Mouse (Mus musculus) heart, embryonic 11.5 days (tissue): ENCODE results near the gene Lrrfip2. TPM values are rescaled to one million over a fixed set of nuclear protein-coding genes. Genes with fewer than 3 reads are reported as not detected.

Source experiments
- ATAC-seq: fragments of 200-750 bp; cut with Nextera tagmentation; replicated peaks from 2 replicates; pipeline ENCODE4 v1.8.0; 2017; ENCODE audit warnings: moderate library complexity; ENCODE audit not compliant: insufficient number of reproducible peaks, low FRiP score, low TSS enrichment
- H3K27ac ChIP-seq: fragments of 300-500 bp; sonication (generic); 2 replicates; pipeline ENCODE4 v1.5.1; 2014; ENCODE audit warnings: mild to moderate bottlenecking, low read depth, low read length
- H3K27me3 ChIP-seq: fragments of 300-500 bp; sonication (generic); 2 replicates; pipeline ENCODE4 v1.6.1; 2014; ENCODE audit warnings: mild to moderate bottlenecking, low read length, mixed read lengths; ENCODE audit not compliant: control insufficient read depth, insufficient read depth
- H3K36me3 ChIP-seq: fragments of 300-500 bp; sonication (generic); 2 replicates; pipeline ENCODE4 v1.6.1; 2014; ENCODE audit warnings: mild to moderate bottlenecking, low read length, moderate library complexity, mixed read lengths; ENCODE audit not compliant: control insufficient read depth, insufficient read depth
- H3K4me1 ChIP-seq: fragments of 300-500 bp; sonication (generic); 2 replicates; pipeline ENCODE4 v1.6.1; 2014; ENCODE audit warnings: low read length; ENCODE audit not compliant: control insufficient read depth, insufficient read depth
- H3K4me2 ChIP-seq: fragments of 300-500 bp; sonication (generic); 2 replicates; pipeline ENCODE4 v1.6.1; 2014; ENCODE audit warnings: mild to moderate bottlenecking, moderate library complexity
- H3K4me3 ChIP-seq: fragments of 300-500 bp; sonication (generic); 2 replicates; pipeline ENCODE4 v1.5.1; 2014; ENCODE audit warnings: low read depth, low read length
- H3K9ac ChIP-seq: fragments of 300-500 bp; sonication (generic); 2 replicates; pipeline ENCODE4 v1.6.1; 2014; ENCODE audit warnings: mild to moderate bottlenecking, low read depth, low read length, moderate library complexity
- H3K9me3 ChIP-seq: fragments of 300-500 bp; sonication (generic); replicated peaks from 2 replicates; pipeline ENCODE4 v1.6.1; 2016; ENCODE audit warnings: low read length; ENCODE audit not compliant: control insufficient read depth
- WGBS: fragments of 180-500 bp; shearing (Covaris S2); extraction: QIAGEN DNeasy Blood & Tissue Kit; methylation state at CpG from one replicate; pipeline ENCODE4 v1.1.7; 2014; ENCODE audit not compliant: insufficient replicate concordance; 5-methylcytosine and 5-hydroxymethylcytosine counted together
- polyA plus RNA-seq: library from polyadenylated mRNA; unstranded; fragments of >200 nt; fragmentation: Nextera tagmentation; extraction: Ambion mirVana; gene quantifications from 2 replicates; pipeline ENCODE4 v1.2.1, GENCODE M21; 2014

Gene Lrrfip2
- polyA plus RNA-seq, 1 experiment from 2014 or later, result 51.9 TPM

- Histone ChIP-seq H3K36me3 (peaks cover 18% of the 10 kb centered on the region), H3K27me3 (no peaks in the 10 kb centered on the region), H3K9ac (no peak overlapping the region), H3K4me1 (no peaks in the 10 kb centered on the region), H3K27ac (no peak overlapping the region), H3K4me3 (no peak overlapping the region), H3K9me3 (no peaks in the 10 kb centered on the region), H3K4me2 (no peak overlapping the region)
- ATAC-seq, result no peak
- 48% methylated on average over 1 of the region's 1 CpGs for WGBS
These were observed 143.1 kb downstream of the Lrrfip2 start for GRCm38 (mm10) chr9:111260360-111260985.

- H3K9me3 ChIP-seq, result no peaks in the 10 kb centered on the region
- H3K27me3 ChIP-seq, result no peaks in the 10 kb centered on the region
- no peak overlapping the region for H3K4me2 ChIP-seq
- no peaks in the 10 kb centered on the region for H3K4me1 ChIP-seq
- 96% methylated on average over 4 of the region's 4 CpGs for WGBS
- H3K4me3 ChIP-seq, result no peak overlapping the region
- H3K9ac ChIP-seq, result no peak overlapping the region
- no peak for ATAC-seq
- peaks cover 16% of the 10 kb centered on the region for H3K36me3 ChIP-seq
- no peak overlapping the region for H3K27ac ChIP-seq
These were observed 144.0 kb downstream of the Lrrfip2 start for GRCm38 (mm10) chr9:111261356-111261755.

- Histone ChIP-seq H3K36me3 (peaks cover 4% of the 10 kb centered on the region; the same call in 1 of the 2 replicates), H3K9ac (no peak overlapping the region), H3K4me2 (no peak overlapping the region), H3K4me1 (peaks cover 6% of the 10 kb centered on the region), H3K4me3 (no peak overlapping the region), H3K9me3 (no peaks in the 10 kb centered on the region), H3K27ac (no peak overlapping the region), H3K27me3 (no peaks in the 10 kb centered on the region)
- no peak for ATAC-seq
- 99% methylated on average over 2 of the region's 2 CpGs for WGBS
These were observed 150.6 kb downstream of the Lrrfip2 start for GRCm38 (mm10) chr9:111267998-111268397.

GRCm38 (mm10) chr9:111270606-111271005 is 153.2 kb downstream of the Lrrfip2 start:
- H3K9me3 ChIP-seq, result no peaks in the 10 kb centered on the region
- H3K4me3 ChIP-seq, result peak overlapping the region; percentile 75
- WGBS, result 14% methylated on average over 5 of the region's 5 CpGs
- H3K9ac ChIP-seq, result peak overlapping the region; percentile 83
- H3K27ac ChIP-seq, result peak overlapping the region; percentile 89
- peaks cover 24% of the 10 kb centered on the region for H3K4me1 ChIP-seq
- no peaks in the 10 kb centered on the region; the same call in 1 of the 2 replicates for H3K36me3 ChIP-seq
- H3K27me3 ChIP-seq, result no peaks in the 10 kb centered on the region
- no peak for ATAC-seq
- peak overlapping the region; percentile 72 for H3K4me2 ChIP-seq

- H3K27ac ChIP-seq, result peak overlapping the region; percentile 89
- H3K4me3 ChIP-seq, result peak overlapping the region; percentile 75
- 2% methylated on average over 32 of the region's 32 CpGs for WGBS
- no peaks in the 10 kb centered on the region for H3K9me3 ChIP-seq
- H3K4me2 ChIP-seq, result peak overlapping the region; percentile 72
- peak overlapping the region; percentile 83 for H3K9ac ChIP-seq
- peaks cover 25% of the 10 kb centered on the region for H3K4me1 ChIP-seq
- H3K27me3 ChIP-seq, result no peaks in the 10 kb centered on the region
- peak; percentile 19; the same call in 1 of the 2 replicates for ATAC-seq
- no peaks in the 10 kb centered on the region; the same call in 1 of the 2 replicates for H3K36me3 ChIP-seq
These were observed 153.7 kb downstream of the Lrrfip2 start for GRCm38 (mm10) chr9:111271056-111271433.

- peak; percentile 99 for ATAC-seq
These were observed 154.2 kb downstream of the Lrrfip2 start, which contains the start of the genes Mlh1 and Epm2aip1 for GRCm38 (mm10) chr9:111271434-111272160. TSS of gene Mlh1 (minus strand) at chr9:111271791. TSS of gene Epm2aip1 (plus strand) at chr9:111271929.

GRCm38 (mm10) chr9:111272356-111272755 is 155.0 kb downstream of the Lrrfip2 start:
- Histone ChIP-seq H3K9me3 (no peaks in the 10 kb centered on the region), H3K4me3 (peak overlapping the region; percentile 75), H3K36me3 (no peaks in the 10 kb centered on the region; the same call in 1 of the 2 replicates), H3K4me1 (peaks cover 30% of the 10 kb centered on the region), H3K4me2 (peak overlapping the region; percentile 83), H3K27me3 (no peaks in the 10 kb centered on the region), H3K27ac (peak overlapping the region; percentile 96), H3K9ac (peak overlapping the region; percentile 92)
- 11% methylated on average over 19 of the region's 19 CpGs for whole genome bisulfite sequencing
- no peak for ATAC-seq

More at GRCm38 (mm10) chr9:111271434-111272160, 154.2 kb downstream of the Lrrfip2 start, which contains the start of the genes Mlh1 and Epm2aip1:
- Histone ChIP-seq H3K27me3 (no peaks in the 10 kb centered on the region), H3K4me2 (peak within 1 kb of the TSS; percentile 83), H3K9me3 (no peaks in the 10 kb centered on the region), H3K36me3 (no peaks in the 10 kb centered on the region; the same call in 1 of the 2 replicates), H3K9ac (peak within 1 kb of the TSS; percentile 92), H3K4me3 (peak within 1 kb of the TSS; percentile 75), H3K4me1 (peaks cover 28% of the 10 kb centered on the region), H3K27ac (peak within 1 kb of the TSS; percentile 96)
- under 1% methylated on average over 64 of the region's 64 CpGs for WGBS

GRCm38 (mm10) chr9:111272996-111273785 is 155.8 kb downstream of the Lrrfip2 start:
- ATAC-seq, result no peak
- peaks cover 30% of the 10 kb centered on the region for H3K4me1 ChIP-seq
- H3K9me3 ChIP-seq, result no peaks in the 10 kb centered on the region
- peak overlapping the region; percentile 83 for H3K4me2 ChIP-seq
- H3K9ac ChIP-seq, result peak overlapping the region; percentile 92
- H3K4me3 ChIP-seq, result peak overlapping the region; percentile 75
- H3K36me3 ChIP-seq, result no peaks in the 10 kb centered on the region
- H3K27ac ChIP-seq, result no peak overlapping the region
- 69% methylated on average over 15 of the region's 15 CpGs for WGBS
- no peaks in the 10 kb centered on the region for H3K27me3 ChIP-seq
